Mouse (Mus musculus) limb, embryonic 11.5 days (tissue): ENCODE results near the gene Bdh2. TPM values are rescaled to one million over a fixed set of nuclear protein-coding genes. Genes with fewer than 3 reads are reported as not detected.
A peak's percentile ranks its signal among the peaks of the same experiment; 100 is the strongest.

ENCODE experiments used
- ATAC-seq: fragments of 200-750 bp; cut with Nextera tagmentation; 2 replicates; pipeline ENCODE4 v1.8.0; 2017; ENCODE audit warnings: low read depth; ENCODE audit not compliant: insufficient number of reproducible peaks, low FRiP score, low TSS enrichment
- DNase-seq: peaks from one replicate; pipeline ENCODE4 v3.0.0-alpha.2; 2015; ENCODE audit warnings: low spot score
- H3K27ac ChIP-seq: fragments of 300-500 bp; sonication (generic); replicated peaks from 2 replicates; pipeline ENCODE4 v1.5.1; 2014; ENCODE audit warnings: low read depth, mild to moderate bottlenecking, low read length
- H3K27me3 ChIP-seq: fragments of 300-500 bp; sonication (generic); 2 replicates; pipeline ENCODE4 v1.6.1; 2014; ENCODE audit warnings: mild to moderate bottlenecking, low read length, mixed read lengths; ENCODE audit not compliant: control insufficient read depth, insufficient read depth
- H3K36me3 ChIP-seq: fragments of 300-500 bp; sonication (generic); 2 replicates; pipeline ENCODE4 v1.6.1; 2014; ENCODE audit warnings: mild to moderate bottlenecking, low read length, moderate library complexity, mixed read lengths; ENCODE audit not compliant: control insufficient read depth, insufficient read depth
- H3K4me1 ChIP-seq: fragments of 300-500 bp; sonication (generic); 2 replicates; pipeline ENCODE4 v1.6.1; 2014; ENCODE audit warnings: low read length, mixed read lengths; ENCODE audit not compliant: control insufficient read depth, insufficient read depth
- H3K4me2 ChIP-seq: fragments of 300-500 bp; sonication (generic); 2 replicates; pipeline ENCODE4 v1.6.1; 2014; ENCODE audit warnings: low read depth, mild to moderate bottlenecking, moderate library complexity; ENCODE audit not compliant: severe bottlenecking
- H3K4me3 ChIP-seq: fragments of 300-500 bp; sonication (generic); 2 replicates; pipeline ENCODE4 v1.5.1; 2014; ENCODE audit warnings: low read depth, low read length
- H3K9ac ChIP-seq: fragments of 300-500 bp; sonication (generic); 2 replicates; pipeline ENCODE4 v1.6.1; 2014; ENCODE audit warnings: mild to moderate bottlenecking, low read length
- H3K9me3 ChIP-seq: fragments of 300-500 bp; sonication (generic); 2 replicates; pipeline ENCODE4 v1.6.1; 2016; ENCODE audit warnings: low read length; ENCODE audit not compliant: control insufficient read depth
- WGBS: fragments of 180-500 bp; shearing (Covaris S2); extraction: QIAGEN DNeasy Blood & Tissue Kit; methylation state at CpG from one replicate; pipeline ENCODE4 v1.1.7; 2014; 5-methylcytosine and 5-hydroxymethylcytosine counted together
- polyA plus RNA-seq: library from polyadenylated mRNA; unstranded; fragments of >200 nt; fragmentation: Nextera tagmentation; extraction: Ambion mirVana; gene quantifications from 2 replicates; pipeline ENCODE4 v1.2.1, GENCODE M21; 2014

The Bdh2 gene
- polyA plus RNA-seq, 1 experiment from 2014 or later: 9.2 TPM

- peak within 1 kb of the TSS; percentile 23 for H3K4me3 ChIP-seq
- no peaks in the 10 kb centered on the region for H3K36me3 ChIP-seq
- no peaks in the 10 kb centered on the region for H3K9me3 ChIP-seq
- H3K4me1 ChIP-seq: no peaks in the 10 kb centered on the region; the same call in 1 of the 2 replicates
- H3K9ac ChIP-seq: peak within 1 kb of the TSS; percentile 34; the same call in 1 of the 2 replicates
- H3K4me2 ChIP-seq: peak within 1 kb of the TSS; percentile 46
- no peak within 1 kb of the TSS for H3K27ac ChIP-seq
- ATAC-seq: peak; percentile 88
- 12% methylated on average over 26 of the region's 28 CpGs for WGBS
- H3K27me3 ChIP-seq: no peaks in the 10 kb centered on the region
- peak; percentile 70 for DNase-seq
Observed at GRCm38 (mm10) chr3:135307411-135308259, 26.6 kb downstream of the Bdh2 start, which contains the start of gene Slc9b2. Gene Slc9b2, plus strand, starts transcription at chr3:135307700.

GRCm38 (mm10) chr3:135312916-135313491, 32.0 kb downstream of the Bdh2 start:
- ATAC-seq: no peak

DNA sequence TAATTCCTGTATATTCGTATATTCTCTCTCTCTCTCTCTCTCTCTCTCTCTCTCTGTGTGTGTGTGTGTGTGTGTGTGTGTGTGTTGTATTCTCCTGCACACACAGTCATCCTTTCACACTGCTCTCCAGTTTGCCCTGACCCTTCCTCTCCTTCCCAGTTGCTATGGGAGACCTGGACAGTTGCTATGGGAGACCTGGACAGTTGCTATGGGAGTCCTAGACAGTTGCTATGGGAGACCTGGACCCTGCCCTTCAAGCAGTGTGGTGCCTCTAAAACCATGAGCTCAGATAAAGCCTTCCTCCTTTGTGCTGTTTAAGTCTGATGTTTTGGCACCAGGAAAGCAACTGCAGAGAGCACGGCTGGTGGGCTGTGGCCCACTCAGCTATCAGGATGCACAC, 32.7 kb downstream of the Bdh2 start:
- Histone ChIP-seq H3K4me1 (no peaks in the 10 kb centered on the region), H3K4me2 (no peak overlapping the region), H3K9me3 (no peaks in the 10 kb centered on the region; the same call in 1 of the 2 replicates), H3K27ac (no peak overlapping the region), H3K4me3 (no peak overlapping the region), H3K36me3 (no peaks in the 10 kb centered on the region), H3K9ac (no peak overlapping the region), H3K27me3 (no peaks in the 10 kb centered on the region)
- ATAC-seq: no peak
- DNase-seq: no peak
- 85% methylated on average over 2 of the region's 2 CpGs for WGBS

More at GRCm38 (mm10) chr3:135312916-135313491, 32.0 kb downstream of the Bdh2 start:
- Histone ChIP-seq H3K9ac (no peak overlapping the region), H3K27ac (no peak overlapping the region), H3K4me3 (no peak overlapping the region), H3K4me1 (no peaks in the 10 kb centered on the region), H3K4me2 (no peak overlapping the region), H3K9me3 (no peaks in the 10 kb centered on the region; the same call in 1 of the 2 replicates), H3K36me3 (no peaks in the 10 kb centered on the region), H3K27me3 (no peaks in the 10 kb centered on the region)
- no peak for DNase-seq
- 36% methylated on average over 2 of the region's 2 CpGs for WGBS

- ATAC-seq (0 out of 2 replicates have a peak, but pooled peaks have one; percentile 31), DNase-seq (no peak)
- Histone ChIP-seq H3K27me3 (no peaks in the 10 kb centered on the region), H3K36me3 (no peaks in the 10 kb centered on the region), H3K9me3 (no peaks in the 10 kb centered on the region; the same call in 1 of the 2 replicates), H3K9ac (no peak overlapping the region), H3K4me3 (no peak overlapping the region), H3K27ac (no peak overlapping the region), H3K4me1 (no peaks in the 10 kb centered on the region), H3K4me2 (no peak overlapping the region)
- WGBS: 59% methylated on average over 2 of the region's 2 CpGs
Observed at GRCm38 (mm10) chr3:135314811-135315210, 33.8 kb downstream of the Bdh2 start.

- Histone ChIP-seq H3K4me2 (no peak overlapping the region), H3K27ac (no peak overlapping the region), H3K27me3 (no peaks in the 10 kb centered on the region), H3K4me1 (no peaks in the 10 kb centered on the region), H3K9me3 (no peaks in the 10 kb centered on the region; the same call in 1 of the 2 replicates), H3K4me3 (no peak overlapping the region), H3K36me3 (no peaks in the 10 kb centered on the region), H3K9ac (no peak overlapping the region)
- DNase-seq: no peak
- 89% methylated on average over 9 of the region's 9 CpGs for WGBS
- no peak for ATAC-seq
Observed at GRCm38 (mm10) chr3:135315720-135316425, 34.9 kb downstream of the Bdh2 start.

GRCm38 (mm10) chr3:135318331-135318730, 37.3 kb downstream of the Bdh2 start:
- Histone ChIP-seq H3K36me3 (no peaks in the 10 kb centered on the region), H3K4me2 (no peak overlapping the region), H3K4me3 (no peak overlapping the region), H3K27me3 (no peaks in the 10 kb centered on the region), H3K9me3 (no peaks in the 10 kb centered on the region; the same call in 1 of the 2 replicates), H3K4me1 (no peaks in the 10 kb centered on the region), H3K27ac (no peak overlapping the region), H3K9ac (no peak overlapping the region)
- WGBS: 85% methylated on average over 11 of the region's 11 CpGs
- ATAC-seq (no peak), DNase-seq (no peak)

DNA sequence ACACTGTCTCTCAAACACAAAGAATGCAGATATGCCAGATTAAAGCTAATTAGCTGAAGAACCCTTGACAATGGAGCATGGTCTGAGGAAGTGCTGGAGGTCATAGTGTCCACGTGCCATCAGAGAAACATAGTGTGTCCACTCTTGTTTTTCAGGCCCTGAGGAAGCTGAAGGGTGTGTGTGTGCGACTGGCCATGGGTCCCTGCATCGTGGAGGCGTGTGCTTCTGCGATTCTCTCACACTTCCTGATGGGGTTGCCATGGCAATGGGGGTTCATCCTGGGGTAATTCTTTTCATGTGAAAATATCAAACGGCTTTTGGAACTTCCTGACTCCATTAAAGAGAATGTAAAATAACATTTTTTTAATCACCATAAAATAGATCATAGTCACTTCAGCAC, 43.3 kb downstream of the Bdh2 start:
- DNase-seq (no peak), ATAC-seq (no peak)
- Histone ChIP-seq H3K27me3 (no peaks in the 10 kb centered on the region), H3K9me3 (no peaks in the 10 kb centered on the region), H3K36me3 (no peaks in the 10 kb centered on the region), H3K4me1 (no peaks in the 10 kb centered on the region), H3K27ac (no peak overlapping the region), H3K9ac (no peak overlapping the region), H3K4me3 (no peak overlapping the region), H3K4me2 (no peak overlapping the region)
- WGBS: 69% methylated on average over 6 of the region's 6 CpGs

- Histone ChIP-seq H3K9me3 (no peaks in the 10 kb centered on the region), H3K36me3 (no peaks in the 10 kb centered on the region), H3K9ac (no peak overlapping the region), H3K4me1 (no peaks in the 10 kb centered on the region), H3K27me3 (no peaks in the 10 kb centered on the region), H3K27ac (no peak overlapping the region), H3K4me2 (no peak overlapping the region), H3K4me3 (no peak overlapping the region)
- 89% methylated on average over 6 of the region's 6 CpGs for WGBS
- DNase-seq (no peak), ATAC-seq (no peak)
Observed at GRCm38 (mm10) chr3:135327176-135327575, 46.2 kb downstream of the Bdh2 start.
